In genomic region chr15:74319407-74319806, GRCm38 (mm10) we compare ENCODE assay signal across 23 mouse cellular contexts.
DNase-seq lines count a peak whose midpoint lies in the region; ATAC-seq and TF ChIP-seq lines count a peak whose summit lies in the region.
"Had no signal": no experiment of that assay in that cellular context is flagged by ENCODE, and none has a peak within 500 bp of the region (broad histone marks: within the 10 kb centered on the region; RNA-seq: fewer than 3 reads in every experiment).

No protein-coding gene starts in this region.

- no peak overlapping the region for H3K4me2 ChIP-seq in forebrain, embryonic 15.5 days (replicated peaks)
- no peak overlapping the region for H3K4me2 ChIP-seq in forebrain, embryonic 16.5 days (ENCODE audit: low read length)
- H3K4me2 ChIP-seq in midbrain, embryonic 16.5 days (ENCODE audit: low read length) = no peak overlapping the region
- no peak overlapping the region for H3K4me2 ChIP-seq in midbrain, embryonic 13.5 days (replicated peaks)
- H3K4me2 ChIP-seq: embryonic facial prominence, embryonic 12.5 days; embryonic facial prominence, embryonic 15.5 days; forebrain, embryonic 12.5 days; heart, embryonic 13.5 days; hindbrain, embryonic 15.5 days had no signal

- no peak for DNase-seq in midbrain, embryonic 10.5 days (ENCODE audit: low spot score)
- no peak for DNase-seq in limb, embryonic 10.5 days (ENCODE audit: low spot score)
- DNase-seq in heart, adult 2 months = no peak
- DNase-seq: adrenal gland, adult 8-10 months; adrenal gland, postnatal 25 days; cerebellum, adult 18-20 months; cerebellum, adult 9-10 months; cerebellum, postnatal 25 days; gastrocnemius, postnatal 25 days; heart, adult 18-20 months; heart, postnatal 14 days; heart, postnatal 4 days had no signal

- no peaks in the 10 kb centered on the region for H3K27me3 ChIP-seq in forebrain, embryonic 15.5 days
- H3K27me3 ChIP-seq in forebrain, embryonic 16.5 days (replicated peaks; ENCODE audit: control insufficient read depth, insufficient read depth, low read length) = no peaks in the 10 kb centered on the region
- no peaks in the 10 kb centered on the region for H3K27me3 ChIP-seq in midbrain, embryonic 10.5 days (ENCODE audit: low read depth, poor library complexity, severe bottlenecking)
- no peaks in the 10 kb centered on the region for H3K27me3 ChIP-seq in midbrain, embryonic 16.5 days (ENCODE audit: control insufficient read depth, insufficient read depth, low read depth, low read length)
- no peaks in the 10 kb centered on the region for H3K27me3 ChIP-seq in midbrain, embryonic 13.5 days
- H3K27me3 ChIP-seq in limb, embryonic 10.5 days (ENCODE audit: low read depth, poor library complexity, severe bottlenecking) = no peaks in the 10 kb centered on the region
- H3K27me3 ChIP-seq in heart, adult 2 months (ENCODE audit: control insufficient read depth, insufficient read depth, low read length) = no peaks in the 10 kb centered on the region
- H3K27me3 ChIP-seq: embryonic facial prominence, embryonic 12.5 days; embryonic facial prominence, embryonic 15.5 days; forebrain, embryonic 12.5 days; hindbrain, embryonic 15.5 days had no signal

- no peak overlapping the region for H3K9ac ChIP-seq in forebrain, embryonic 15.5 days (replicated peaks)
- no peak overlapping the region for H3K9ac ChIP-seq in forebrain, embryonic 16.5 days (replicated peaks; ENCODE audit: low read depth, low read length)
- no peak overlapping the region for H3K9ac ChIP-seq in midbrain, embryonic 16.5 days (ENCODE audit: low read depth, low read length)
- H3K9ac ChIP-seq in midbrain, embryonic 13.5 days (replicated peaks) = no peak overlapping the region
- no peak overlapping the region for H3K9ac ChIP-seq in heart, adult 2 months (ENCODE audit: low read depth, low read length)
- H3K9ac ChIP-seq: embryonic facial prominence, embryonic 12.5 days; embryonic facial prominence, embryonic 15.5 days; forebrain, embryonic 12.5 days; heart, embryonic 13.5 days; hindbrain, embryonic 15.5 days had no signal

- TF ChIP-seq EP300 in heart, adult 2 months (IDR thresholded peaks at IDR 0.05; ENCODE audit: insufficient read depth, low read depth, low read length) = no peak

- TF ChIP-seq POLR2A in heart, adult 2 months (IDR thresholded peaks at IDR 0.05; ENCODE audit: insufficient read depth, low read depth, low read length) = no peak

- H3K36me3 ChIP-seq in forebrain, embryonic 15.5 days = no peaks in the 10 kb centered on the region
- no peaks in the 10 kb centered on the region for H3K36me3 ChIP-seq in forebrain, embryonic 16.5 days (ENCODE audit: control insufficient read depth, insufficient read depth)
- no peaks in the 10 kb centered on the region for H3K36me3 ChIP-seq in midbrain, embryonic 10.5 days
- H3K36me3 ChIP-seq in midbrain, embryonic 16.5 days (ENCODE audit: control insufficient read depth, insufficient read depth, low read length) = no peaks in the 10 kb centered on the region
- H3K36me3 ChIP-seq in midbrain, embryonic 13.5 days = no peaks in the 10 kb centered on the region
- H3K36me3 ChIP-seq in limb, embryonic 10.5 days = no peaks in the 10 kb centered on the region
- H3K36me3 ChIP-seq in heart, adult 2 months (ENCODE audit: control insufficient read depth, insufficient read depth, low read length) = no peaks in the 10 kb centered on the region
- H3K36me3 ChIP-seq: embryonic facial prominence, embryonic 12.5 days; embryonic facial prominence, embryonic 15.5 days; forebrain, embryonic 12.5 days; heart, embryonic 10.5 days; heart, embryonic 13.5 days; hindbrain, embryonic 15.5 days had no signal

- intact Hi-C loops in heart, adult 2 months (cut with DNase I) = no loop called here

- WGBS in forebrain, embryonic 15.5 days = 65% methylated on average over 3 of the region's 3 CpGs
- WGBS in forebrain, embryonic 16.5 days = 52% methylated on average over 3 of the region's 3 CpGs
- 73% methylated on average over 3 of the region's 3 CpGs for WGBS in midbrain, embryonic 10.5 days
- WGBS in midbrain, embryonic 16.5 days = 63% methylated on average over 3 of the region's 3 CpGs
- 62% methylated on average over 3 of the region's 3 CpGs for WGBS in midbrain, embryonic 13.5 days
- 72% methylated on average over 3 of the region's 3 CpGs for WGBS in limb, embryonic 10.5 days
- 54% methylated on average over 3 of the region's 3 CpGs for WGBS in heart, adult 2 months

- TF ChIP-seq CTCF in heart, adult 2 months (IDR thresholded peaks at IDR 0.05) = no peak

- no peak overlapping the region for H3K4me3 ChIP-seq in forebrain, embryonic 15.5 days
- H3K4me3 ChIP-seq in forebrain, embryonic 16.5 days (replicated peaks; ENCODE audit: low read length) = no peak overlapping the region
- no peak overlapping the region for H3K4me3 ChIP-seq in midbrain, embryonic 10.5 days
- H3K4me3 ChIP-seq in midbrain, embryonic 16.5 days (ENCODE audit: low read depth, low read length) = no peak overlapping the region
- H3K4me3 ChIP-seq in midbrain, embryonic 13.5 days (replicated peaks) = no peak overlapping the region
- no peak overlapping the region for H3K4me3 ChIP-seq in limb, embryonic 10.5 days
- no peak overlapping the region for H3K4me3 ChIP-seq in heart, adult 2 months
- H3K4me3 ChIP-seq: embryonic facial prominence, embryonic 12.5 days; embryonic facial prominence, embryonic 15.5 days; forebrain, embryonic 12.5 days; heart, embryonic 10.5 days; heart, embryonic 13.5 days; hindbrain, embryonic 15.5 days had no signal

- H3K27ac ChIP-seq in forebrain, embryonic 15.5 days (replicated peaks) = no peak overlapping the region
- no peak overlapping the region for H3K27ac ChIP-seq in forebrain, embryonic 16.5 days (ENCODE audit: low read length)
- peak overlapping the region; percentile 60; the same call in 1 of the 2 replicates for H3K27ac ChIP-seq in midbrain, embryonic 10.5 days (replicated peaks)
- H3K27ac ChIP-seq in midbrain, embryonic 16.5 days (ENCODE audit: low read length) = no peak overlapping the region
- peak overlapping the region; percentile 76; the same call in 1 of the 2 replicates for H3K27ac ChIP-seq in midbrain, embryonic 13.5 days
- no peak overlapping the region for H3K27ac ChIP-seq in limb, embryonic 10.5 days
- H3K27ac ChIP-seq in heart, adult 2 months = no peak overlapping the region
- H3K27ac ChIP-seq: embryonic facial prominence, embryonic 12.5 days; embryonic facial prominence, embryonic 15.5 days; heart, embryonic 10.5 days; heart, embryonic 13.5 days; hindbrain, embryonic 15.5 days had no signal

- H3K9me3 ChIP-seq in forebrain, embryonic 15.5 days = no peaks in the 10 kb centered on the region
- H3K9me3 ChIP-seq in forebrain, embryonic 16.5 days (ENCODE audit: control insufficient read depth, low read length) = no peaks in the 10 kb centered on the region
- no peaks in the 10 kb centered on the region for H3K9me3 ChIP-seq in midbrain, embryonic 10.5 days (replicated peaks)
- H3K9me3 ChIP-seq in midbrain, embryonic 16.5 days (replicated peaks; ENCODE audit: control insufficient read depth, low read length, poor library complexity, severe bottlenecking) = no peaks in the 10 kb centered on the region
- no peaks in the 10 kb centered on the region for H3K9me3 ChIP-seq in midbrain, embryonic 13.5 days
- H3K9me3 ChIP-seq in limb, embryonic 10.5 days (replicated peaks) = no peaks in the 10 kb centered on the region
- H3K9me3 ChIP-seq: embryonic facial prominence, embryonic 12.5 days; embryonic facial prominence, embryonic 15.5 days; forebrain, embryonic 12.5 days; heart, embryonic 10.5 days; heart, embryonic 13.5 days; hindbrain, embryonic 15.5 days had no signal

- ATAC-seq in forebrain, embryonic 15.5 days (replicated peaks) = 0 out of 2 replicates have a peak, but pooled peaks have one; percentile 4
- no peak for ATAC-seq in forebrain, embryonic 16.5 days
- ATAC-seq in midbrain, embryonic 16.5 days = no peak
- no peak for ATAC-seq in midbrain, embryonic 13.5 days
- ATAC-seq: activated CD4-positive, CD25-positive, alpha-beta regulatory T cell, adult 4 months had no signal

- H3K79me2 ChIP-seq in heart, adult 2 months (replicated peaks; ENCODE audit: control insufficient read depth, insufficient read depth, low read length) = no peaks in the 10 kb centered on the region

- H3K4me1 ChIP-seq in forebrain, embryonic 15.5 days = peaks cover 20% of the 10 kb centered on the region
- peaks cover 19% of the 10 kb centered on the region for H3K4me1 ChIP-seq in forebrain, embryonic 16.5 days (replicated peaks; ENCODE audit: control insufficient read depth, insufficient read depth, low read length)
- H3K4me1 ChIP-seq in midbrain, embryonic 10.5 days = peaks cover 35% of the 10 kb centered on the region
- peaks cover 13% of the 10 kb centered on the region; the same call in 1 of the 2 replicates for H3K4me1 ChIP-seq in midbrain, embryonic 16.5 days (ENCODE audit: control insufficient read depth, insufficient read depth, low read length)
- H3K4me1 ChIP-seq in midbrain, embryonic 13.5 days (replicated peaks) = peaks cover 36% of the 10 kb centered on the region
- H3K4me1 ChIP-seq in limb, embryonic 10.5 days = peaks cover 9% of the 10 kb centered on the region; the same call in 1 of the 2 replicates
- H3K4me1 ChIP-seq in heart, adult 2 months (ENCODE audit: control insufficient read depth, insufficient read depth, low read length) = no peaks in the 10 kb centered on the region; the same call in 1 of the 2 replicates
- H3K4me1 ChIP-seq: embryonic facial prominence, embryonic 12.5 days had no signal

Comparison
In these comparisons a context has a peak if more than half of its experiments do, and no peak if none do; other contexts are left out.
1. H3K27ac ChIP-seq: peak in midbrain, embryonic 10.5 days (single experiment) and midbrain, embryonic 13.5 days (single experiment); none in forebrain, embryonic 15.5 days (single experiment), forebrain, embryonic 16.5 days (single experiment), midbrain, embryonic 16.5 days (single experiment), limb, embryonic 10.5 days (single experiment) and heart, adult 2 months (single experiment).